Mouse (Mus musculus): ENCODE data around the gene Gm6760. TPM values are rescaled to one million over a fixed set of nuclear protein-coding genes. Genes with fewer than 3 reads are reported as not detected.

The Gm6760 gene
- 441 TPM for polyA plus RNA-seq (2014; fragmentation: Illumina TruSeq; extraction: RNeasy Lipid Tissue Mini Kit (QIAGEN cat#74804); ENCODE audit: low read depth, low replicate concordance)

DNA sequence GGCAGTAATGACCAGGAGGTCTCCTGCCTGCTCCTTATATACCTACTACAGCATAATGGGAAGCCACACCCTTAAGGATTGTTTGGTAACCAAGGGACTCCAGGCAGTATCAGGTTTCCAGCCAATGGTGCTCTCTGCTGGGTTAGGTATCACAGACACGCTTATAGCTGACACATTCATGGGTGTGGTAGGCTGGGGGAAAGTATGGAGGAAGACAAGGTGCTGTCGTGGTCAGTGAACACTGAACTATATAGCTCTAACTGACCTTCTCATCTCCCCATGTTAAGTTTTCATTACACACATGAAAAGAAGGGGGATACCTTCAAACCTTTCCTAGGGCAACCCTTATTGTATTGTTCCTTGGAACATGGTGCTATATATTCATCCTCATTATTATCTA, at the start of gene Gm6760:
Gene Gm6760, minus strand, starts transcription at position 101 of the 400 bp plus-strand sequence.

GRCm38 (mm10) chrX:64173248-64173647, 21.2 kb upstream of the Gm6760 start, which contains the start of gene 3830417A13Rik:
Gene 3830417A13Rik (plus strand): TSS chrX:64173548.

Other genes with a start within 250 kb of the Gm6760 start
- 43.6 TPM for gene 3830417A13Rik, start 21.4 kb upstream of the Gm6760 start, polyA plus RNA-seq (2014; fragmentation: Illumina TruSeq; extraction: RNeasy Lipid Tissue Mini Kit (QIAGEN cat#74804); ENCODE audit: low read depth, low replicate concordance)
- gene Slitrk4, start 124.8 kb upstream of the Gm6760 start, polyA plus RNA-seq (2014; fragmentation: Illumina TruSeq; extraction: RNeasy Lipid Tissue Mini Kit (QIAGEN cat#74804); ENCODE audit: low read depth, low replicate concordance) = 0.06 TPM

Measured in testis, adult 10 weeks (tissue).